Mouse (Mus musculus): ENCODE data around the gene Rbm7. TPM values are rescaled to one million over a fixed set of nuclear protein-coding genes. Genes with fewer than 3 reads are reported as not detected.
"Not testable (repeated sequence)": the region's sequence is repeated elsewhere in the genome, so short reads cannot be mapped to it uniquely, and the experiment has no call there.

Rbm7 gene
- 80.3 and 89.8 TPM in 2 replicates for polyA plus RNA-seq (2015; fragmentation: Nextera tagmentation; extraction: Ambion mirVana)

DNA sequence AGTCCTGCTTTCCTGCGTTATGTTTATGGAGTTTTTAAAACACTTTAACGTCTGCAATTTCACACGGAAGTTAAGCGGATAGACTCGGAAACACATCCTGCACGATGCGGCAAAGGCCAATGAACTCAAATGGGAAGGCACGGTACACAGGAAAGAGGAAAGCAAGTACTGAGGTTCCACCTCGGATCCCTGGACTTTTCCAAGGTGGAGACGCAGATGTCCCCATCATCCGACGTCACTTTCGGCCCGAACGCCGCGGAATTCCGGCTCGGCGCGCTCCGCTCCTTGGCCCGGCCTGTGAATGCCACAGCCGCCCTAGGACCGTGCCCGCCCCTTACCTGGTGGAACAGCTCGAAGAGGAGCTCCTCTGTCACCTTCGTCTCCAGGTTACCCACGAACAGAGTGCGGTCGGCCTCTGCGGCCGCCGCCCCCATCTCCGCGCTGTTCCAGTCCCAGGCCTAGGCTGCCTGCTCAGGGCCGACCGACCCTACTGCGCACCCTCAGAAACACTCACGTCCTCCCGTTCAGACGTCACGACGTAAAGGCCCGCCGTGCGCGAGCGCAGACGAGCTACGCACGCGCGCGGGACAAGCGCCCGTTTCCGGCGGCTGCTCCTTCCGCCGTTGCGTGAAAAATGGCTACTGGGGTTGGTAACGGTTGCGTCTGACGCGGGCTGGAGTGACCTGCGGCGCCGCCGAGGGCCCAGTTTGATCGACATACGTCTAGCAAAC lies at the start of gene Rbm7, which contains the start of gene Gm5617:
TSS of gene Rbm7 (minus strand) at position 483 of the 731 bp plus-strand sequence.
TSS of gene Gm5617 (plus strand) at position 626 of the 731 bp plus-strand sequence.
- Histone ChIP-seq H3K9me3 (replicated peaks; ENCODE audit: control insufficient read depth, low read length) (no peaks in the 10 kb centered on the region; the same call in none of the 2 replicates), H3K36me3 (ENCODE audit: control insufficient read depth, insufficient read depth) (peaks cover 29% of the 10 kb centered on the region), H3K4me1 (ENCODE audit: control insufficient read depth, insufficient read depth, low read length) (peaks cover 15% of the 10 kb centered on the region), H3K27ac (ENCODE audit: low read length) (peak within 1 kb of the TSS; percentile 93), H3K27me3 (ENCODE audit: control insufficient read depth, insufficient read depth, low read length) (no peaks in the 10 kb centered on the region), H3K9ac (ENCODE audit: low read length) (peak within 1 kb of the TSS; percentile 98), H3K4me3 (ENCODE audit: low read length) (peak within 1 kb of the TSS; percentile 96), H3K4me2 (ENCODE audit: low read depth, low read length) (peak within 1 kb of the TSS; percentile 85)
- ATAC-seq (replicated peaks; ENCODE audit: extremely low read depth, insufficient read depth, low FRiP score) = peak; percentile 100
- under 1% methylated on average over 72 of the region's 72 CpGs for WGBS

- Histone ChIP-seq H3K27me3 (ENCODE audit: control insufficient read depth, insufficient read depth, low read length) (0 out of 2 replicates have a peak, but pooled peaks cover 2% of the 10 kb centered on the region), H3K4me2 (ENCODE audit: low read depth, low read length) (peak overlapping the region; percentile 60), H3K27ac (ENCODE audit: low read length) (peak overlapping the region; percentile 19; the same call in 1 of the 2 replicates), H3K9me3 (replicated peaks; ENCODE audit: control insufficient read depth, low read length) (peaks cover 13% of the 10 kb centered on the region), H3K9ac (ENCODE audit: low read length) (no peak overlapping the region), H3K4me3 (ENCODE audit: low read length) (peak overlapping the region; percentile 39), H3K36me3 (ENCODE audit: control insufficient read depth, insufficient read depth) (no peaks in the 10 kb centered on the region), H3K4me1 (ENCODE audit: control insufficient read depth, insufficient read depth, low read length) (peaks cover 3% of the 10 kb centered on the region; the same call in 1 of the 2 replicates)
- no peak for ATAC-seq (replicated peaks; ENCODE audit: extremely low read depth, insufficient read depth, low FRiP score)
- 18% methylated on average over 12 of the region's 12 CpGs for WGBS
These were observed 43.6 kb upstream of the Rbm7 start for GRCm38 (mm10) chr9:48538688-48539087.

- no peak; the same call in 1 of the 2 replicates for ATAC-seq (replicated peaks; ENCODE audit: extremely low read depth, insufficient read depth, low FRiP score)
- peak overlapping the region; percentile 63 for H3K27ac ChIP-seq (ENCODE audit: low read length)
- peak overlapping the region; percentile 39 for H3K4me3 ChIP-seq (ENCODE audit: low read length)
- H3K4me1 ChIP-seq (ENCODE audit: control insufficient read depth, insufficient read depth, low read length) = peaks cover 3% of the 10 kb centered on the region; the same call in 1 of the 2 replicates
- 6% methylated on average over 17 of the region's 17 CpGs for WGBS
- H3K27me3 ChIP-seq (ENCODE audit: control insufficient read depth, insufficient read depth, low read length) = 0 out of 2 replicates have a peak, but pooled peaks cover 2% of the 10 kb centered on the region
- H3K9me3 ChIP-seq (replicated peaks; ENCODE audit: control insufficient read depth, low read length) = peaks cover 13% of the 10 kb centered on the region
- H3K4me2 ChIP-seq (ENCODE audit: low read depth, low read length) = peak overlapping the region; percentile 60
- H3K9ac ChIP-seq (ENCODE audit: low read length) = peak overlapping the region; percentile 52
- H3K36me3 ChIP-seq (ENCODE audit: control insufficient read depth, insufficient read depth) = no peaks in the 10 kb centered on the region
These were observed 43.0 kb upstream of the Rbm7 start for GRCm38 (mm10) chr9:48538044-48538645.

GRCm38 (mm10) chr9:48537616-48538015 lies 42.5 kb upstream of the Rbm7 start:
- H3K27ac ChIP-seq (ENCODE audit: low read length); ATAC-seq (replicated peaks; ENCODE audit: extremely low read depth, insufficient read depth, low FRiP score); H3K4me3 ChIP-seq (ENCODE audit: low read length); H3K27me3 ChIP-seq (ENCODE audit: control insufficient read depth, insufficient read depth, low read length); H3K9ac ChIP-seq (ENCODE audit: low read length); H3K4me1 ChIP-seq (ENCODE audit: control insufficient read depth, insufficient read depth, low read length); H3K36me3 ChIP-seq (ENCODE audit: control insufficient read depth, insufficient read depth): not testable (repeated sequence)
- 22% methylated on average over 1 of the region's 1 CpGs for WGBS
- H3K4me2 ChIP-seq (ENCODE audit: low read depth, low read length) = peak overlapping the region; percentile 60; the same call in 1 of the 2 replicates
- peaks cover 13% of the 10 kb centered on the region for H3K9me3 ChIP-seq (replicated peaks; ENCODE audit: control insufficient read depth, low read length)

GRCm38 (mm10) chr9:48536414-48536813 lies 41.3 kb upstream of the Rbm7 start:
- H3K4me1 ChIP-seq (ENCODE audit: control insufficient read depth, insufficient read depth, low read length) = peaks cover 3% of the 10 kb centered on the region; the same call in 1 of the 2 replicates
- no peak for ATAC-seq (replicated peaks; ENCODE audit: extremely low read depth, insufficient read depth, low FRiP score)
- WGBS = 38% methylated on average over 1 of the region's 1 CpGs
- H3K36me3 ChIP-seq (ENCODE audit: control insufficient read depth, insufficient read depth) = no peaks in the 10 kb centered on the region
- H3K27ac ChIP-seq (ENCODE audit: low read length) = no peak overlapping the region
- H3K9me3 ChIP-seq (replicated peaks; ENCODE audit: control insufficient read depth, low read length) = peaks cover 5% of the 10 kb centered on the region
- no peak overlapping the region for H3K9ac ChIP-seq (ENCODE audit: low read length)
- 0 out of 2 replicates have a peak, but pooled peaks cover 2% of the 10 kb centered on the region for H3K27me3 ChIP-seq (ENCODE audit: control insufficient read depth, insufficient read depth, low read length)
- H3K4me2 ChIP-seq (ENCODE audit: low read depth, low read length) = no peak overlapping the region
- H3K4me3 ChIP-seq (ENCODE audit: low read length) = no peak overlapping the region

GRCm38 (mm10) chr9:48532730-48533129 lies 37.6 kb upstream of the Rbm7 start:
- WGBS = 91% methylated on average over 2 of the region's 2 CpGs
- H3K9ac ChIP-seq (ENCODE audit: low read length) = no peak overlapping the region
- H3K4me2 ChIP-seq (ENCODE audit: low read depth, low read length) = no peak overlapping the region
- no peaks in the 10 kb centered on the region for H3K4me1 ChIP-seq (ENCODE audit: control insufficient read depth, insufficient read depth, low read length)
- H3K27ac ChIP-seq (ENCODE audit: low read length) = no peak overlapping the region
- no peaks in the 10 kb centered on the region for H3K36me3 ChIP-seq (ENCODE audit: control insufficient read depth, insufficient read depth)
- ATAC-seq (replicated peaks; ENCODE audit: extremely low read depth, insufficient read depth, low FRiP score) = no peak
- no peaks in the 10 kb centered on the region for H3K27me3 ChIP-seq (ENCODE audit: control insufficient read depth, insufficient read depth, low read length)
- H3K9me3 ChIP-seq (replicated peaks; ENCODE audit: control insufficient read depth, low read length) = no peaks in the 10 kb centered on the region
- H3K4me3 ChIP-seq (ENCODE audit: low read length) = no peak overlapping the region

DNA sequence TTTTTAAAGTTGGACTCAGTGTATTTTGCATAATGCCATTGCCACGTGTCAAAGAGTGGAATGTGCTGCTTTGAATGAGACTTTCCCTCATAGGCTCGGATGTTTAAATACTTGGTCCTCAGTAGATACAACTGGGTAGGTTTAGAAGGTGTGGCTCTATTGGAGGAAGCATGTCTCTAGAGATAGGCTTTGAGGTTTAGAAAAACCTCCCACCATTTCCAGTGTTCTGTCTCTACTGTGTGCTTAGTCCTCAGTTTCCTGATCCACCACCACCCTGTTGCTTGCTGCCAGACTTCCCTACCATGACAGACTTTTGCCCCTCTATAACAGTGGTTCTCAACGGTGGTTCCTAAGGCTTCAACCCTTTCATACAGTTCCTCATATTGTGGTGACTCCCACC lies 37.1 kb upstream of the Rbm7 start:
- ATAC-seq (replicated peaks; ENCODE audit: extremely low read depth, insufficient read depth, low FRiP score) = no peak
- Histone ChIP-seq H3K27ac (ENCODE audit: low read length) (no peak overlapping the region), H3K27me3 (ENCODE audit: control insufficient read depth, insufficient read depth, low read length) (no peaks in the 10 kb centered on the region), H3K4me1 (ENCODE audit: control insufficient read depth, insufficient read depth, low read length) (no peaks in the 10 kb centered on the region), H3K4me2 (ENCODE audit: low read depth, low read length) (no peak overlapping the region), H3K36me3 (ENCODE audit: control insufficient read depth, insufficient read depth) (no peaks in the 10 kb centered on the region), H3K9me3 (replicated peaks; ENCODE audit: control insufficient read depth, low read length) (no peaks in the 10 kb centered on the region), H3K9ac (ENCODE audit: low read length) (no peak overlapping the region), H3K4me3 (ENCODE audit: low read length) (no peak overlapping the region)
- WGBS = 55% methylated on average over 3 of the region's 3 CpGs

DNA sequence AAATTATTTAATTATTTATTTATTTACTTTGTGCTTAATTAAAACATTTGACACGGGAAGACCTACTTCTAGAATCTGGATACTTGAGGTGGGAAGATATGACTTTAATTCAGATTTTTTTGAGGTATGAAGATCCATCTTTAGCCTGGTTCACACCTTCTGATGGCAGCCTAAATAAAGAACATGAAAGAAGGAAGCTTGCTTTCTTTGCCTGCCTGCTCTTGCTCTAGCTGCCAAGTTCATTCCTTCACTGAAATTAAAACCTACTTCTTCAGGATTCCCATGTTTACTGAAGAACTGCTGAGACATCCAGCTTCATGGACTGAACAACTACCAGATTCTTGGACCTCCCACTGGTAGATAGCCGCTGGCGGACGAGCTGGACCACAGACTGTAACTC lies 36.2 kb upstream of the Rbm7 start:
- Histone ChIP-seq H3K36me3 (ENCODE audit: control insufficient read depth, insufficient read depth) (no peaks in the 10 kb centered on the region), H3K27me3 (ENCODE audit: control insufficient read depth, insufficient read depth, low read length) (no peaks in the 10 kb centered on the region), H3K4me2 (ENCODE audit: low read depth, low read length) (no peak overlapping the region), H3K9me3 (replicated peaks; ENCODE audit: control insufficient read depth, low read length) (no peaks in the 10 kb centered on the region), H3K9ac (ENCODE audit: low read length) (no peak overlapping the region), H3K4me1 (ENCODE audit: control insufficient read depth, insufficient read depth, low read length) (no peaks in the 10 kb centered on the region), H3K4me3 (ENCODE audit: low read length) (no peak overlapping the region), H3K27ac (ENCODE audit: low read length) (no peak overlapping the region)
- no peak for ATAC-seq (replicated peaks; ENCODE audit: extremely low read depth, insufficient read depth, low FRiP score)
- 84% methylated on average over 4 of the region's 4 CpGs for WGBS

- Histone ChIP-seq H3K4me3 (ENCODE audit: low read length) (no peak overlapping the region), H3K27me3 (ENCODE audit: control insufficient read depth, insufficient read depth, low read length) (no peaks in the 10 kb centered on the region), H3K27ac (ENCODE audit: low read length) (no peak overlapping the region), H3K4me1 (ENCODE audit: control insufficient read depth, insufficient read depth, low read length) (no peaks in the 10 kb centered on the region), H3K36me3 (ENCODE audit: control insufficient read depth, insufficient read depth) (no peaks in the 10 kb centered on the region), H3K9ac (ENCODE audit: low read length) (no peak overlapping the region), H3K9me3 (replicated peaks; ENCODE audit: control insufficient read depth, low read length) (no peaks in the 10 kb centered on the region), H3K4me2 (ENCODE audit: low read depth, low read length) (no peak overlapping the region)
- WGBS = 91% methylated on average over 4 of the region's 4 CpGs
- ATAC-seq (replicated peaks; ENCODE audit: extremely low read depth, insufficient read depth, low FRiP score) = no peak
These were observed 31.4 kb upstream of the Rbm7 start for GRCm38 (mm10) chr9:48526520-48526919.
